Mouse (Mus musculus) liver, embryonic 11.5 days (tissue): ENCODE measurements around the gene Tdgf1. TPM values are rescaled to one million over a fixed set of nuclear protein-coding genes. Genes with fewer than 3 reads are reported as not detected.

Experiments used
- ATAC-seq: fragments of 200-750 bp; cut with Nextera tagmentation; replicated peaks from 2 replicates; pipeline ENCODE4 v1.8.0; 2017; ENCODE audit warnings: moderate number of reproducible peaks, mild to moderate bottlenecking, moderate TSS enrichment, moderate library complexity; ENCODE audit not compliant: low FRiP score
- DNase-seq: peaks from one replicate; pipeline ENCODE4 v3.0.0-alpha.2; 2017; ENCODE audit warnings: low spot score
- H3K27ac ChIP-seq: fragments of 300-500 bp; sonication (generic); 2 replicates; pipeline ENCODE4 v1.5.1; 2014; ENCODE audit warnings: mild to moderate bottlenecking, low read depth, low read length, control low read depth
- H3K27me3 ChIP-seq: fragments of 300-500 bp; sonication (generic); replicated peaks from 2 replicates; pipeline ENCODE4 v1.6.1; 2014; ENCODE audit warnings: low read length, mixed read lengths; ENCODE audit not compliant: control insufficient read depth, insufficient read depth
- H3K36me3 ChIP-seq: fragments of 300-500 bp; sonication (generic); 2 replicates; pipeline ENCODE4 v1.6.1; 2014; ENCODE audit warnings: mild to moderate bottlenecking, low read length, moderate library complexity, mixed read lengths; ENCODE audit not compliant: control insufficient read depth, insufficient read depth
- H3K4me1 ChIP-seq: fragments of 300-500 bp; sonication (generic); replicated peaks from 2 replicates; pipeline ENCODE4 v1.6.1; 2014; ENCODE audit warnings: low read length, mixed read lengths; ENCODE audit not compliant: control insufficient read depth, insufficient read depth
- H3K4me2 ChIP-seq: fragments of 300-500 bp; sonication (generic); 2 replicates; pipeline ENCODE4 v1.6.1; 2014; ENCODE audit warnings: mild to moderate bottlenecking, control low read depth, moderate library complexity
- H3K4me3 ChIP-seq: fragments of 300-500 bp; sonication (generic); 2 replicates; pipeline ENCODE4 v1.5.1; 2014; ENCODE audit warnings: low read depth, low read length, control low read depth
- H3K9ac ChIP-seq: fragments of 300-500 bp; sonication (generic); 2 replicates; pipeline ENCODE4 v1.6.1; 2014; ENCODE audit warnings: low read depth, low read length, control low read depth
- H3K9me3 ChIP-seq: fragments of 300-500 bp; sonication (generic); 2 replicates; pipeline ENCODE4 v1.6.1; 2016; ENCODE audit warnings: low read length, inconsistent platforms, mixed read lengths; ENCODE audit not compliant: control insufficient read depth
- WGBS: fragments of 180-500 bp; shearing (Covaris S2); extraction: QIAGEN DNeasy Blood & Tissue Kit; methylation state at CpG from one replicate; pipeline ENCODE4 v1.1.7; 2014; 5-methylcytosine and 5-hydroxymethylcytosine counted together
- polyA plus RNA-seq: library from polyadenylated mRNA; unstranded; fragments of >200 nt; fragmentation: Nextera tagmentation; extraction: Ambion mirVana; gene quantifications from 2 replicates; pipeline ENCODE4 v1.2.1, GENCODE M21; 2014

Gene Tdgf1
- polyA plus RNA-seq, 1 experiment from 2014 or later, result not detected

DNA sequence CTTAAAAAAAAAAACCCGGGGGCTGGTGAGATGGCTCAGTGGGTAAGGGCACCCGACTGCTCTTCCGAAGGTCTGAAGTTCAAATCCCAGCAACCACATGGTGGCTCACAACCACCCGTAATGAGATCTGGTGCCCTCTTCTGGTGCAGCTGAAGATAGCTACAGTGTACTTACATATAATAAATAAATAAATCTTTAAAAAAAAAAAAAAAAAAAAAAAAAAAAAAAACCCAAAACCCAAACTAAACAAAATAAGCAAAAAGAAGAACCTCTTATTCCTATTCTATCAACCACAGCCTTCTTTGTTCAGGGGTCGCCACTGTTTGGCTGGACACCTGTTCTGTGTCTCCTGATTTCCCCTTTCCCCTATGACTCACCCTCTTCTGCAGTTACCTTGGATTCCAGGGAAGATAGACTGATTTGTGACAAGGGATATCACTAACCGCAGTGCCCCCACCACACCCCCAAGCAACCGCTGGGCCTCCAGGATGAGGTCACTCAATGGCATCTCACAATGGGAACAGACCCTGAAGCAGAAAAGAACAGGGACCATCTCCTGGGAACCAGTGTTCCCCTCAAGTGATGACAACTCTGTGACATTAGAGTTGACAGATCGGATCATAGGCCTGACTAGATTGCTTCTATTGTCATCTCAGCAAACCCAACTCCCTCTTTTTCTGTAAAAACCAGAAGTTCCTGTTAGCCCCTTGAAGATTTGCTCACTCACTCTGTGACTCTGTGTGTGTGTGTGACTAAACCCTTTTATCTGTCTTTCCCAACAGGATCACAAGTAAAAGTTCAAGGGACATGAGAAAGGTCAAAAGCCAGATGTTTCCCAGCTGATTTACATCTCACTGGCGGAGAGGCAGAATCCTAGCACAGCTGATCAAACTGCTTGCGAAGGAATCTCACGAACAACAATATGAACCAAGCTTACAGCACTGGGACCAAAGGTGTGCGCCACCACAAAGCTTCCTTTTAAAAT lies 8.2 kb downstream of the Tdgf1 start:
- H3K9me3 ChIP-seq, result no peaks in the 10 kb centered on the region
- H3K27ac ChIP-seq, result no peak overlapping the region
- ATAC-seq (no peak), DNase-seq (no peak)
- no peaks in the 10 kb centered on the region for H3K36me3 ChIP-seq
- no peak overlapping the region for H3K4me2 ChIP-seq
- WGBS, result 60% methylated on average over 12 of the region's 12 CpGs
- no peak overlapping the region for H3K9ac ChIP-seq
- H3K4me3 ChIP-seq, result no peak overlapping the region
- no peaks in the 10 kb centered on the region; the same call in 1 of the 2 replicates for H3K4me1 ChIP-seq
- H3K27me3 ChIP-seq, result no peaks in the 10 kb centered on the region

- Histone ChIP-seq H3K9ac (no peak overlapping the region), H3K4me2 (no peak overlapping the region), H3K4me1 (no peaks in the 10 kb centered on the region; the same call in 1 of the 2 replicates), H3K9me3 (no peaks in the 10 kb centered on the region), H3K27me3 (no peaks in the 10 kb centered on the region), H3K4me3 (no peak overlapping the region), H3K36me3 (no peaks in the 10 kb centered on the region), H3K27ac (no peak overlapping the region)
- ATAC-seq (no peak), DNase-seq (no peak)
- 82% methylated on average over 7 of the region's 7 CpGs for WGBS
Observed at GRCm38 (mm10) chr9:110935941-110936340, 10.0 kb downstream of the Tdgf1 start.

GRCm38 (mm10) chr9:110933850-110934437 lies 12.0 kb downstream of the Tdgf1 start:
- no peak overlapping the region for H3K4me3 ChIP-seq
- ATAC-seq, result no peak
- H3K9me3 ChIP-seq, result no peaks in the 10 kb centered on the region
- DNase-seq, result no peak
- no peaks in the 10 kb centered on the region; the same call in 1 of the 2 replicates for H3K4me1 ChIP-seq
- H3K36me3 ChIP-seq, result no peaks in the 10 kb centered on the region
- no peaks in the 10 kb centered on the region for H3K27me3 ChIP-seq
- H3K9ac ChIP-seq, result no peak overlapping the region
- no peak overlapping the region for H3K4me2 ChIP-seq
- no peak overlapping the region for H3K27ac ChIP-seq
- WGBS, result 81% methylated on average over 12 of the region's 12 CpGs

DNA sequence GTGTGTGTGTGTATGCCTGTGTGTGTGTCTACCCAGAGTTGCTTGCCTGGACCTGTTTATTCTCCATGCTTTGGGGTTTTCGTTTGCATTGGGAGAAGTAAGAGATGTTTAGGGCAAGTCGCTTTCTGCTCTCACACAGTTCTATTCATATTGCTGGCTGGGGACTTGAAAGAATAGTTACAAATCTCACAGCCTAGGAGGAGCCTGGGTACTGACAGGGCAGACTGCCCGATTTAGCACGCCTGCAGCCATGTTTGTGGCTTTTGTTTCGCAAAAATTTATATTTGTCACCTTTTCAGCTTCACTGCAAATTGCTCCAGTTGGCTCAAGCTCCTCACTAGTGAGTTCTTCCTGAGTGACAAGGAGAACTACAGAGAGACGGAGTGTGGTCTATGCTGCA lies 14.4 kb downstream of the Tdgf1 start:
- no peak for DNase-seq
- H3K9ac ChIP-seq, result no peak overlapping the region
- no peak overlapping the region for H3K4me3 ChIP-seq
- no peak overlapping the region for H3K4me2 ChIP-seq
- no peak overlapping the region for H3K27ac ChIP-seq
- H3K36me3 ChIP-seq, result no peaks in the 10 kb centered on the region
- no peak for ATAC-seq
- 69% methylated on average over 6 of the region's 6 CpGs for WGBS
- no peaks in the 10 kb centered on the region for H3K4me1 ChIP-seq
- no peaks in the 10 kb centered on the region for H3K9me3 ChIP-seq
- no peaks in the 10 kb centered on the region for H3K27me3 ChIP-seq

- no peak overlapping the region for H3K4me2 ChIP-seq
- ATAC-seq (no peak), DNase-seq (peak; percentile 71)
- H3K36me3 ChIP-seq, result no peaks in the 10 kb centered on the region
- no peaks in the 10 kb centered on the region for H3K9me3 ChIP-seq
- WGBS, result 18% methylated on average over 7 of the region's 7 CpGs
- H3K4me3 ChIP-seq, result no peak overlapping the region
- no peaks in the 10 kb centered on the region for H3K4me1 ChIP-seq
- no peak overlapping the region for H3K27ac ChIP-seq
- no peaks in the 10 kb centered on the region for H3K27me3 ChIP-seq
- H3K9ac ChIP-seq, result no peak overlapping the region
Observed at GRCm38 (mm10) chr9:110922759-110923158, 23.2 kb downstream of the Tdgf1 start.

DNA sequence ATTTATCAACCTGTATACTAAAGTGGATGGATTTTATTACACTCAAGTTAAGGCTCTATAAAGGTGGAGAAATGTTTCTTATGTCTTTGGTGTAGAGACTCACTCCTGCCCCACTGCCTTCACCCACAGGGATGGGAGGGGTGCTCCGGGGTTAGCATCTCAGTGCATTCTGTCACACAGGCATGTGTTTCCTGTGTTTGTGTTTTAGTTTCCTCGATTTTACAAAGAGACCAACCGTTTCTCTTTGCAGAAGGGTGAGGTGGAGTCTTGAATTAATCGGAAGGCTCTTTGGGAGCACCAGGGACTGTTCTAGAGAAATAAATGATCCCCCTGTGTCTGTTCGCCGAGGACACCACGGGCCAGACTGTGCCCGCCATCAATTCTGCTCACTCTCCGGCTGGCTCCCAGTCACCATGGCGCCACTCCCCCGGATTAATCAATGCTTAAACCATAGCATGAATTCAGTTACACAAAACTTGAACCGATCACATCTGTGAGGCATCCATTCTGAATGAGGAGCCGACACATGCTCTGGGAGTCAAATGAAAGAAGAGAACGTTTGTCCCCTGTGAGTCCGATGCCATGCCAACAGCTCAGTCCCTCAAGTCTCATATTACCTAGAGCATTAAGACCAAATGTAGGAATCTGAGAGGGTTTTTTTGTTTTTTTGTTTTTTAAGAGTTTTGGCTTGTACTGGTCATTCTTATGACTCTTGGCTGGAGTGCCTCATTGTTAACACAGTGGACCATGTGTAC lies 25.1 kb downstream of the Tdgf1 start:
- 68% methylated on average over 15 of the region's 15 CpGs for WGBS
- Histone ChIP-seq H3K9me3 (no peaks in the 10 kb centered on the region), H3K4me3 (no peak overlapping the region), H3K9ac (no peak overlapping the region), H3K27ac (no peak overlapping the region), H3K27me3 (no peaks in the 10 kb centered on the region), H3K4me2 (no peak overlapping the region), H3K36me3 (no peaks in the 10 kb centered on the region), H3K4me1 (no peaks in the 10 kb centered on the region)
- ATAC-seq (no peak), DNase-seq (no peak)

DNA sequence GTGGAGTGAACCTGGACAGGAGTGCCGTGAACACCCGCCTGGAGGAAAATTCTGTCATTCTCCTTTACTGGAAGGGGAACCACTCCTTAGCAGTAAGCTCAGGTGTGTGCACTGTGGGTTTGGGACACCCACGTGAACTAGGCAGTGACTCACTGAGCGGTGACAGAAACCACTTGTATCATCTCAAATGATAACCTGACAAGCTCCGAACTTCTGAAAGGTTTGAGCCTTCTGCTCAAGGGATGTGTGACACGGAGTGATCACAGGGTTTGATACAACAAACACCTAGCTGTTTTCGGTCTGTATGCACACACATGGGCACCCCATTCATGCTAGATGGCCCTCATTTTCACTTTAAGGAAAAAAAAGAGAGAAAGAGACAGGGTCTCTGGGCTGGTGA lies 29.2 kb downstream of the Tdgf1 start, which contains the start of gene Fam240a:
Gene Fam240a, minus strand, starts transcription at position 76 of the 400 bp plus-strand sequence.
- H3K27me3 ChIP-seq, result no peaks in the 10 kb centered on the region
- ATAC-seq (no peak), DNase-seq (no peak)
- 78% methylated on average over 7 of the region's 7 CpGs for WGBS
- no peaks in the 10 kb centered on the region for H3K4me1 ChIP-seq
- no peak within 1 kb of the TSS for H3K4me2 ChIP-seq
- H3K4me3 ChIP-seq, result no peak within 1 kb of the TSS
- H3K36me3 ChIP-seq, result no peaks in the 10 kb centered on the region
- H3K9me3 ChIP-seq, result no peaks in the 10 kb centered on the region
- no peak within 1 kb of the TSS for H3K9ac ChIP-seq
- no peak within 1 kb of the TSS for H3K27ac ChIP-seq

- H3K27me3 ChIP-seq, result no peaks in the 10 kb centered on the region
- no peak overlapping the region for H3K27ac ChIP-seq
- WGBS, result 39% methylated on average over 8 of the region's 8 CpGs
- H3K36me3 ChIP-seq, result no peaks in the 10 kb centered on the region
- no peak for ATAC-seq
- H3K4me1 ChIP-seq, result no peaks in the 10 kb centered on the region
- H3K4me3 ChIP-seq, result no peak overlapping the region
- H3K4me2 ChIP-seq, result no peak overlapping the region
- no peak overlapping the region for H3K9ac ChIP-seq
- no peak for DNase-seq
- no peaks in the 10 kb centered on the region for H3K9me3 ChIP-seq
Observed at GRCm38 (mm10) chr9:110915466-110915865, 30.5 kb downstream of the Tdgf1 start.
